In the genomic region with DNA sequence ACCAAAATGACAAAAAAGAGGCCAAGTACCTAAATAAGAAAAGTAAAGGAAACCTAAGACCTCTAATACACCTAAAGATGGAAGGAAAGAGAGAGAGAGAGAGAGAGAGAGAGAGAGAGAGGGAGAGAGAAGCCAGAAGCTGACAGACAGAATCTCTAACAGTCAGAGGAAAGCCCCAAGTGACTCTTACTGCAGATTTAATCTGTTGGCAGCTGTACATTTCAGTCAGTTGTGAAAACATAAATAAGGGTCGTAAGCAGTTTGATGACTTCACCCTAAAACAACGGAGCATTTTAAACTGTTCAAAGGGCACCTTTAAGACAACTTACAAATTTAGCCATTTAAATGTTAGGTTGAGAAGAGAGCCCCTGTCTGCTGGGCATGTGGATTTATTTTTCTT, we compare ENCODE assay signal across 8 mouse cellular contexts. TPM values are rescaled to one million over a fixed set of nuclear protein-coding genes. Genes with fewer than 3 reads are reported as not detected.
DNase-seq lines count a peak whose midpoint lies in the region; ATAC-seq and TF ChIP-seq lines count a peak whose summit lies in the region.

No protein-coding gene starts in this region.

- H3K4me1 ChIP-seq in heart, adult 2 months (ENCODE audit: control insufficient read depth, insufficient read depth, low read length) = peaks cover 43% of the 10 kb centered on the region
- peaks cover 52% of the 10 kb centered on the region for H3K4me1 ChIP-seq in forebrain, embryonic 13.5 days
- peaks cover 73% of the 10 kb centered on the region for H3K4me1 ChIP-seq in liver, embryonic 12.5 days

- TF ChIP-seq POLR2A in heart, adult 2 months (IDR thresholded peaks at IDR 0.05; ENCODE audit: insufficient read depth, low read depth, low read length) = no peak

- DNase-seq in heart, adult 2 months = no peak
- no peak for DNase-seq in heart, adult 9 months (ENCODE audit: low spot score in 2 of 2)
- DNase-seq in 3T3-L1 (ENCODE audit: low read depth, low spot score) = peak; percentile 72
- no peak for DNase-seq in adrenal gland, adult 8-10 months
- no peak for DNase-seq in cerebellum, postnatal 36 days
- no peak for DNase-seq in thymus, postnatal 36 days

- no peaks in the 10 kb centered on the region for H3K9me3 ChIP-seq in forebrain, embryonic 13.5 days (replicated peaks)
- no peaks in the 10 kb centered on the region for H3K9me3 ChIP-seq in liver, embryonic 12.5 days (replicated peaks)

- H3K9ac ChIP-seq in heart, adult 2 months (ENCODE audit: low read depth, low read length) = no peak overlapping the region
- no peak overlapping the region for H3K9ac ChIP-seq in forebrain, embryonic 13.5 days
- no peak overlapping the region for H3K9ac ChIP-seq in liver, embryonic 12.5 days

- intact Hi-C loops in heart, adult 2 months (cut with DNase I) = loop anchor here (2.0 to 5.0 kb wide), 2 partner anchors 22 to 37 kb away; no protein-coding TSS in a partner anchor

- H3K27ac ChIP-seq in heart, adult 2 months = peak overlapping the region; percentile 62
- peak overlapping the region; percentile 93 for H3K27ac ChIP-seq in forebrain, embryonic 13.5 days
- peak overlapping the region; percentile 64 for H3K27ac ChIP-seq in liver, embryonic 12.5 days

- H3K36me3 ChIP-seq in heart, adult 2 months (ENCODE audit: control insufficient read depth, insufficient read depth, low read length) = peaks cover 32% of the 10 kb centered on the region
- H3K36me3 ChIP-seq in forebrain, embryonic 13.5 days (ENCODE audit: poor library complexity, severe bottlenecking) = peaks cover 2% of the 10 kb centered on the region; the same call in 1 of the 2 replicates
- H3K36me3 ChIP-seq in liver, embryonic 12.5 days = peaks cover 7% of the 10 kb centered on the region

- no peak overlapping the region for H3K4me3 ChIP-seq in heart, adult 2 months
- no peak overlapping the region for H3K4me3 ChIP-seq in forebrain, embryonic 13.5 days
- no peak overlapping the region for H3K4me3 ChIP-seq in liver, embryonic 12.5 days

- peaks cover 1% of the 10 kb centered on the region for H3K79me2 ChIP-seq in heart, adult 2 months (replicated peaks; ENCODE audit: control insufficient read depth, insufficient read depth, low read length)

- no peak for TF ChIP-seq CTCF in heart, adult 2 months (IDR thresholded peaks at IDR 0.05)

- no peak for TF ChIP-seq EP300 in heart, adult 2 months (IDR thresholded peaks at IDR 0.05; ENCODE audit: insufficient read depth, low read depth, low read length)

- WGBS in heart, adult 2 months = 13% methylated on average over 2 of the region's 2 CpGs
- WGBS in forebrain, embryonic 13.5 days = 67% methylated on average over 2 of the region's 2 CpGs
- 36% methylated on average over 2 of the region's 2 CpGs for WGBS in liver, embryonic 12.5 days (ENCODE audit: insufficient replicate concordance)

- no peak for ATAC-seq in forebrain, embryonic 13.5 days
- ATAC-seq in liver, embryonic 12.5 days = no peak

- no peaks in the 10 kb centered on the region for H3K27me3 ChIP-seq in heart, adult 2 months (ENCODE audit: control insufficient read depth, insufficient read depth, low read length)
- H3K27me3 ChIP-seq in forebrain, embryonic 13.5 days = no peaks in the 10 kb centered on the region
- no peaks in the 10 kb centered on the region for H3K27me3 ChIP-seq in liver, embryonic 12.5 days (replicated peaks)

- H3K4me2 ChIP-seq in forebrain, embryonic 13.5 days = peak overlapping the region; percentile 34; the same call in 1 of the 2 replicates
- no peak overlapping the region for H3K4me2 ChIP-seq in liver, embryonic 12.5 days

RNA-seq across cellular contexts. Expression of a gene that starts 39.8 kb away (rescaled TPM):
- 100 to 1,000 TPM; 118 to 136 TPM for total RNA-seq in heart, adult 2 months (2021)
- polyA plus RNA-seq in heart, adult 2 months (2012; rRNA removed) = 117 and 136 TPM in 2 replicates
- 11.0 and 12.6 TPM in 2 replicates for polyA plus RNA-seq in forebrain, embryonic 13.5 days (2015; fragmentation: Nextera tagmentation; extraction: Ambion mirVana)
- polyA plus RNA-seq in liver, embryonic 12.5 days (2016; fragmentation: Nextera tagmentation; extraction: Ambion mirVana) = 33.8 TPM in 2 replicates
- total RNA-seq in adrenal gland, adult 8-10 months (2022) = 100 to 1,000 TPM; 135 to 173 (median 141) TPM
